Mouse (Mus musculus) hindbrain, embryonic 14.5 days (tissue): ENCODE measurements at regions not wholly inside any gene's neighbourhood (a gene's known extent, or its start where the extent isn't known, plus 50 kb on each side); places are given as distances from the start of the nearest gene placed in this dataset.

Source experiments
- ATAC-seq: fragments of 200-750 bp; cut with Nextera tagmentation; 2 replicates; pipeline ENCODE4 v1.8.0; 2017; ENCODE audit warnings: moderate number of reproducible peaks, mild to moderate bottlenecking, moderate TSS enrichment, moderate library complexity; ENCODE audit not compliant: low FRiP score
- DNase-seq: peaks from one replicate; pipeline ENCODE4 v3.0.0-alpha.2; 2015; ENCODE audit warnings: low spot score
- H3K27ac ChIP-seq: fragments of 300-500 bp; sonication (generic); 2 replicates; pipeline ENCODE4 v1.5.1; 2014; ENCODE audit warnings: mild to moderate bottlenecking, moderate library complexity
- H3K27me3 ChIP-seq: fragments of 300-500 bp; sonication (generic); 2 replicates; pipeline ENCODE4 v1.6.1; 2014; ENCODE audit warnings: mild to moderate bottlenecking, low read length, mixed read lengths; ENCODE audit not compliant: control insufficient read depth, insufficient read depth
- H3K36me3 ChIP-seq: fragments of 300-500 bp; sonication (generic); replicated peaks from 2 replicates; pipeline ENCODE4 v1.6.1; 2014; ENCODE audit not compliant: control insufficient read depth, insufficient read depth
- H3K4me1 ChIP-seq: fragments of 300-500 bp; sonication (generic); replicated peaks from 2 replicates; pipeline ENCODE4 v1.6.1; 2014; ENCODE audit warnings: antibody characterized with exemption, low read length, mixed read lengths; ENCODE audit not compliant: control insufficient read depth, insufficient read depth
- H3K4me2 ChIP-seq: fragments of 300-500 bp; sonication (generic); replicated peaks from 2 replicates; pipeline ENCODE4 v1.6.1; 2014; ENCODE audit warnings: mild to moderate bottlenecking, moderate library complexity
- H3K4me3 ChIP-seq: fragments of 300-500 bp; sonication (generic); replicated peaks from 2 replicates; pipeline ENCODE4 v1.5.1; 2014; ENCODE audit warnings: mild to moderate bottlenecking, low read length
- H3K9ac ChIP-seq: fragments of 300-500 bp; sonication (generic); 2 replicates; pipeline ENCODE4 v1.6.1; 2014
- H3K9me3 ChIP-seq: fragments of 300-500 bp; sonication (generic); 2 replicates; pipeline ENCODE4 v1.6.1; 2016; ENCODE audit warnings: low read length; ENCODE audit not compliant: control insufficient read depth
- WGBS: fragments of 180-500 bp; shearing (Covaris S2); extraction: QIAGEN DNeasy Blood & Tissue Kit; methylation state at CpG from one replicate; pipeline ENCODE4 v1.1.7; 2014; 5-methylcytosine and 5-hydroxymethylcytosine counted together

- H3K27ac ChIP-seq, result no peak overlapping the region
- no peak for ATAC-seq
- H3K9me3 ChIP-seq, result no peaks in the 10 kb centered on the region
- WGBS, result 82% methylated on average over 6 of the region's 6 CpGs
- no peaks in the 10 kb centered on the region for H3K36me3 ChIP-seq
- H3K27me3 ChIP-seq, result no peaks in the 10 kb centered on the region
- H3K4me1 ChIP-seq, result 0 out of 2 replicates have a peak, but pooled peaks cover 5% of the 10 kb centered on the region
- no peak overlapping the region for H3K4me3 ChIP-seq
- DNase-seq, result no peak
- H3K9ac ChIP-seq, result no peak overlapping the region
- H3K4me2 ChIP-seq, result no peak overlapping the region
These were observed 622.4 kb downstream of the Kcnj2 start for GRCm38 (mm10) chr11:111688186-111688860.

DNA sequence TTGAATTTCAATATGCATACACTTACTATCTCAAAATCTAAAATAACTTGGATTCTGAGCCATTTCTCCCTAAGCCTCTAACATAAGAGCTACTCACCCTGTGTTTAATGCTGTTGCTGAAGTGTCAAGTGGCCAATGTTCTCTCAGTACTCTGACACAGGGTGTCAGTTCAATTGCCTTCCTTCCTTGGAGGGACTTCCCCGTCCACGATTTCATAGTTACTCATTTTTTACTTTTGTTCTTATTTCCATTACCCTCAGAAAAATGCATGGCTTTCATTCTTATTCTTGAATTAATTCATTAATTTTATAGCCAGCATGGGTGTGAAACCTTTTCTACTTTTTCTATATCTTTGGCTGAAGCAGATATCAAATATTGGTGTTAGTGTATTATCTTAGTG, 623.9 kb downstream of the Kcnj2 start:
- WGBS, result 86% methylated on average over 2 of the region's 2 CpGs
- Histone ChIP-seq H3K27ac (no peak overlapping the region), H3K4me1 (0 out of 2 replicates have a peak, but pooled peaks cover 5% of the 10 kb centered on the region), H3K4me3 (no peak overlapping the region), H3K9me3 (no peaks in the 10 kb centered on the region), H3K9ac (no peak overlapping the region), H3K4me2 (no peak overlapping the region), H3K36me3 (no peaks in the 10 kb centered on the region), H3K27me3 (no peaks in the 10 kb centered on the region)
- ATAC-seq (no peak), DNase-seq (no peak)

DNA sequence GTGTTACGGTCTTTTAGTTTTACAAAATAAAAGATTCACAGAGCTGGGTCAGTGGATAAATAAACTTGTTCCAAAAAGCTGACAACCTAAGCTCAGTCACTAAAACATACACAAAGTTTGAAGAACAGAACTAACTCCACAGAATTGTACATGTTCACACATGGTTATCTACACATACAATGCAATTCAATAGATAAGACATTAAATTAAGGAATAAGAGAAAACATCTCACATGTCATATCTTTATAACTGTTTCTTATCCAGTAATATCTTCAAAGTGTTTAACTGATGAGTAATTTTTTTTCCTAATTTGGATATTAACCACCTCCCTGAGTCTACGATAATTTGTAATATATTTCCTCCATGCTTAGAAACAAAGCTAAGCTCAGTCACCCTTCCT, 625.5 kb downstream of the Kcnj2 start:
- no peak overlapping the region for H3K27ac ChIP-seq
- no peaks in the 10 kb centered on the region for H3K9me3 ChIP-seq
- H3K4me3 ChIP-seq, result no peak overlapping the region
- H3K27me3 ChIP-seq, result no peaks in the 10 kb centered on the region
- no peaks in the 10 kb centered on the region for H3K4me1 ChIP-seq
- WGBS, result 97% methylated on average over 2 of the region's 2 CpGs
- no peak overlapping the region for H3K4me2 ChIP-seq
- DNase-seq, result no peak
- H3K36me3 ChIP-seq, result no peaks in the 10 kb centered on the region
- no peak overlapping the region for H3K9ac ChIP-seq
- ATAC-seq, result no peak

DNA sequence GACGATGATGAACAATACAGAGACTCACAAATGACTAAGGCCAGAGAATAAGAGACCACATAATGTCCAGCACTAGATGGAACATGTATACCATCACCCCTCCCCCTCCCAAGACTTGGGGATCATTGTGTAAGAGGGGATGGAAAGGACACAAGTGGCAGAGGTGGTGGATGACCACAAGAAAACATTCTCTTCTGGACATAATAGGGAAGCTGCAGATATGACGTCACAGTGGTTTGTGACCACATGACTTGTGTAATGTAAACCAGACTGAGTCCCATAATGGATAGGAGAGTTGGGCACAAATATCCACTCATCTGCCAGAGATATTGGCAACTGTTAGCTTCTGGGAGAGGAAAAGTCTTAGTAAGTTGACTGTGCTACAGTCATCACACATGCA, 630.7 kb downstream of the Kcnj2 start:
- no peak overlapping the region for H3K9ac ChIP-seq
- H3K4me2 ChIP-seq, result no peak overlapping the region
- WGBS, result 96% methylated on average over 2 of the region's 2 CpGs
- no peaks in the 10 kb centered on the region for H3K36me3 ChIP-seq
- no peak overlapping the region for H3K27ac ChIP-seq
- H3K27me3 ChIP-seq, result no peaks in the 10 kb centered on the region
- no peaks in the 10 kb centered on the region for H3K9me3 ChIP-seq
- no peak overlapping the region for H3K4me3 ChIP-seq
- H3K4me1 ChIP-seq, result no peaks in the 10 kb centered on the region
- ATAC-seq (no peak), DNase-seq (no peak)

- 84% methylated on average over 3 of the region's 3 CpGs for WGBS
These were observed 633.9 kb downstream of the Kcnj2 start for GRCm38 (mm10) chr11:111699862-111700261.

GRCm38 (mm10) chr11:111706882-111707281, 640.9 kb downstream of the Kcnj2 start:
- Histone ChIP-seq H3K9me3 (no peaks in the 10 kb centered on the region), H3K9ac (no peak overlapping the region), H3K36me3 (no peaks in the 10 kb centered on the region), H3K27ac (no peak overlapping the region), H3K4me2 (no peak overlapping the region), H3K4me1 (no peaks in the 10 kb centered on the region), H3K4me3 (no peak overlapping the region), H3K27me3 (no peaks in the 10 kb centered on the region)
- ATAC-seq (no peak), DNase-seq (no peak)
- 66% methylated on average over 4 of the region's 4 CpGs for WGBS

More at GRCm38 (mm10) chr11:111699862-111700261, 633.9 kb downstream of the Kcnj2 start:
- ATAC-seq (no peak), DNase-seq (no peak)
- no peak overlapping the region for H3K4me3 ChIP-seq
- H3K4me1 ChIP-seq, result no peaks in the 10 kb centered on the region
- H3K27me3 ChIP-seq, result no peaks in the 10 kb centered on the region
- H3K36me3 ChIP-seq, result no peaks in the 10 kb centered on the region
- no peak overlapping the region for H3K4me2 ChIP-seq
- no peak overlapping the region for H3K9ac ChIP-seq
- no peaks in the 10 kb centered on the region for H3K9me3 ChIP-seq
- H3K27ac ChIP-seq, result no peak overlapping the region

- H3K4me2 ChIP-seq, result no peak overlapping the region
- WGBS, result 93% methylated on average over 5 of the region's 5 CpGs
These were observed 649.4 kb downstream of the Kcnj2 start for GRCm38 (mm10) chr11:111715401-111715800.

DNA sequence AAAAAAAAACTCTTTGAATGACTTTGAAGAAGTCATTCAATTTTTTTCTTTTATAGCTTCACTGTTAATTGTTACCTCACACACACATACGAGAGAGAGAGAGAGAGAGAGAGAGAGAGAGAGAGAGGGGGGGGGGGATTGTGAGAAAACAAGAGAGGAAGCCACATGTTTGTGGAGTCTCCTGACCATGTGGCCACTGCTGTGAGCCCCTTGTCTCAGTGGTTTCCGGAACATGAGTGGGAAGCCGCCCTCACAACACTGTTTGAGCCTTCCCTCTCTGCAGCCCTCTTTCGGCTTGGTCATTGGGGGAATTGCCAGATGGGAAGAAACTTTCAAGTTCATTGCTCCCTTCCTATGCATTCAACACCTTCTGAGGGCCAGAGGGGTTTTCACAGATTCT, 656.3 kb downstream of the Kcnj2 start:
- DNase-seq (no peak), ATAC-seq (no peak)
- Histone ChIP-seq H3K27ac (no peak overlapping the region), H3K4me2 (no peak overlapping the region), H3K36me3 (no peaks in the 10 kb centered on the region), H3K9me3 (no peaks in the 10 kb centered on the region), H3K4me3 (no peak overlapping the region), H3K27me3 (no peaks in the 10 kb centered on the region), H3K9ac (no peak overlapping the region), H3K4me1 (no peaks in the 10 kb centered on the region)
- 70% methylated on average over 4 of the region's 4 CpGs for WGBS

More at GRCm38 (mm10) chr11:111715401-111715800, 649.4 kb downstream of the Kcnj2 start:
- no peak for DNase-seq
- no peak overlapping the region for H3K27ac ChIP-seq
- H3K9ac ChIP-seq, result no peak overlapping the region
- H3K4me1 ChIP-seq, result no peaks in the 10 kb centered on the region
- no peak for ATAC-seq
- no peaks in the 10 kb centered on the region for H3K27me3 ChIP-seq
- no peaks in the 10 kb centered on the region for H3K9me3 ChIP-seq
- H3K4me3 ChIP-seq, result no peak overlapping the region
- H3K36me3 ChIP-seq, result no peaks in the 10 kb centered on the region

DNA sequence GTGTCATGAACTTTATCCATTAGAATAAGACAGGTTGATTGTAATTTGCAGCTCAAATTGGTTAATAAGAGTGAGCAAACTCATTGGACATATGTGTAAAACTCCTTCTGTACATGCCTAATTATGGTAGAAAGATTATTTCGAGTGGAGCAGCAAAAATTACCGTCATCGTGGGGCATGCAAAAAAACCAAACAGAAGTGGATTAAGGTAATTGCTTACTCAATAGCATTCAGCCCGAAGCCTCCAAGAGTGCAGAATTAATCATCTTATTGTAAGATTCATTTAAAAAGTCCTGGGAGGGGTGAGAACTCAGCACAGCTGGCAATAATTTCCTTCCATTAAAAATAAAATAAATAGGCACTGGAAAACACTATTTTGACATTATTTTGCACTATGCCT, 662.2 kb downstream of the Kcnj2 start:
- no peaks in the 10 kb centered on the region for H3K4me1 ChIP-seq
- H3K4me2 ChIP-seq, result no peak overlapping the region
- H3K27me3 ChIP-seq, result no peaks in the 10 kb centered on the region; the same call in 1 of the 2 replicates
- no peaks in the 10 kb centered on the region for H3K9me3 ChIP-seq
- no peak overlapping the region for H3K27ac ChIP-seq
- ATAC-seq (no peak), DNase-seq (no peak)
- H3K9ac ChIP-seq, result no peak overlapping the region
- 56% methylated on average over 4 of the region's 4 CpGs for WGBS
- H3K4me3 ChIP-seq, result no peak overlapping the region
- H3K36me3 ChIP-seq, result no peaks in the 10 kb centered on the region

DNA sequence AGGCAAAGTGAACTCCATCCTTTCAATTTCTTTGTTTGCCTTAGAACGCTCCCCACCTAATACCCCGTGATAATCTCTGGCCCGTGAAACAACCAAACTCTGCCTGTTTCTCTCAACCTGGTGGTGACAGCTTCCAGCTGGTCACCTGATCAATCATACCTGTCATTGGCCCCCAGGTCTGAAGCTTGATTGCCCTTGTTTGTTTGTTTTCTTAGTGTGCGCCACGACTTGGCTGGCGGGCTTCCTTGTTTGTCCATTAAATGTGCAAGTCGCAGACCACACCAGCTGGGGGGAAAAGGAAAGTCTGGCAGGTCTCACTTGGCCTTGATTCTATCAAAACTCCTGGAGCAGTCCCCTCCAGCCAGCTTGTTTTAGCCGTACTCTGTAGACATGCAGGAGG, 666.1 kb downstream of the Kcnj2 start:
- no peaks in the 10 kb centered on the region for H3K9me3 ChIP-seq
- H3K36me3 ChIP-seq, result no peaks in the 10 kb centered on the region
- no peak overlapping the region for H3K9ac ChIP-seq
- no peak overlapping the region for H3K4me3 ChIP-seq
- WGBS, result 67% methylated on average over 8 of the region's 8 CpGs
- H3K4me1 ChIP-seq, result no peaks in the 10 kb centered on the region
- DNase-seq (no peak), ATAC-seq (no peak)
- H3K4me2 ChIP-seq, result no peak overlapping the region
- no peaks in the 10 kb centered on the region; the same call in 1 of the 2 replicates for H3K27me3 ChIP-seq
- H3K27ac ChIP-seq, result no peak overlapping the region
